ENCODE assay signal across 8 mouse cellular contexts in genomic region chr14:30129378-30129777, GRCm38 (mm10).
A peak's percentile ranks its signal among the peaks of the same experiment; 100 is the strongest.
DNase-seq lines count a peak whose midpoint lies in the region; ATAC-seq and TF ChIP-seq lines count a peak whose summit lies in the region.

No protein-coding gene starts in this region.

- intact Hi-C loops in heart, adult 2 months (cut with DNase I), result no loop called here
- intact Hi-C loops in heart, postnatal 25 days (cut with DNase I), result no loop called here

- H3K4me1 ChIP-seq in heart, adult 2 months (ENCODE audit: control insufficient read depth, insufficient read depth, low read length), result no peaks in the 10 kb centered on the region
- no peaks in the 10 kb centered on the region for H3K4me1 ChIP-seq in limb, embryonic 11.5 days (ENCODE audit: control insufficient read depth, insufficient read depth, low read length)

- H3K36me3 ChIP-seq in heart, adult 2 months (ENCODE audit: control insufficient read depth, insufficient read depth, low read length), result no peaks in the 10 kb centered on the region
- H3K36me3 ChIP-seq in limb, embryonic 11.5 days (ENCODE audit: control insufficient read depth, insufficient read depth, low read length), result no peaks in the 10 kb centered on the region
- no peaks in the 10 kb centered on the region for H3K36me3 ChIP-seq in splenic B cell, adult 2 months (ENCODE audit: control insufficient read depth, insufficient read depth, low read length, poor library complexity, severe bottlenecking)

- H3K4me3 ChIP-seq in heart, adult 2 months, result no peak overlapping the region
- H3K4me3 ChIP-seq in limb, embryonic 11.5 days (ENCODE audit: low read depth, low read length), result no peak overlapping the region

- H3K4me2 ChIP-seq in limb, embryonic 11.5 days (ENCODE audit: low read depth, severe bottlenecking), result no peak overlapping the region

- H3K27ac ChIP-seq in heart, adult 2 months, result no peak overlapping the region
- H3K27ac ChIP-seq in limb, embryonic 11.5 days (replicated peaks; ENCODE audit: low read depth, low read length), result no peak overlapping the region

- peak; percentile 14 to 44 for DNase-seq in heart, adult 2 months
- no peak for DNase-seq in heart, postnatal 25 days (ENCODE audit: low spot score)
- DNase-seq in urinary bladder, postnatal 25 days (ENCODE audit: low spot score), result peak; percentile 15
- no peak for DNase-seq in urinary bladder, postnatal 10 days (ENCODE audit: low spot score)
- peak; percentile 51 for DNase-seq in embryo, embryonic 11 days
- peak; percentile 54 for DNase-seq in limb, embryonic 11.5 days (ENCODE audit: low spot score)
- peak; percentile 51 for DNase-seq in splenic B cell, adult 2 months (ENCODE audit: low read depth, low spot score)
- no peak for DNase-seq in yolk sac, embryonic 10.5 days (ENCODE audit: low spot score)

- no peaks in the 10 kb centered on the region for H3K27me3 ChIP-seq in heart, adult 2 months (ENCODE audit: control insufficient read depth, insufficient read depth, low read length)
- H3K27me3 ChIP-seq in limb, embryonic 11.5 days (ENCODE audit: control insufficient read depth, insufficient read depth, low read length), result no peaks in the 10 kb centered on the region
- no peaks in the 10 kb centered on the region for H3K27me3 ChIP-seq in splenic B cell, adult 2 months (ENCODE audit: control insufficient read depth, insufficient read depth, low read length, poor library complexity, severe bottlenecking)

- no peak for ATAC-seq in limb, embryonic 11.5 days (ENCODE audit: insufficient number of reproducible peaks, low FRiP score, low TSS enrichment, low read depth)

- no peak for TF ChIP-seq EP300 in heart, adult 2 months (IDR thresholded peaks at IDR 0.05; ENCODE audit: insufficient read depth, low read depth, low read length)

- TF ChIP-seq POLR2A in heart, adult 2 months (IDR thresholded peaks at IDR 0.05; ENCODE audit: insufficient read depth, low read depth, low read length), result no peak

- TF ChIP-seq CTCF in heart, adult 2 months (IDR thresholded peaks at IDR 0.05), result peak; percentile 62

- no peak overlapping the region for H3K9ac ChIP-seq in heart, adult 2 months (ENCODE audit: low read depth, low read length)
- no peak overlapping the region for H3K9ac ChIP-seq in limb, embryonic 11.5 days (ENCODE audit: low read length)

- WGBS in heart, adult 2 months, result 41% methylated on average over 9 of the region's 9 CpGs
- 36% methylated on average over 9 of the region's 9 CpGs for WGBS in limb, embryonic 11.5 days

- no peaks in the 10 kb centered on the region for H3K79me2 ChIP-seq in heart, adult 2 months (replicated peaks; ENCODE audit: control insufficient read depth, insufficient read depth, low read length)

- no peaks in the 10 kb centered on the region for H3K9me3 ChIP-seq in limb, embryonic 11.5 days (ENCODE audit: control insufficient read depth, low read length)

Comparison
In these comparisons a context has a peak if more than half of its experiments do, and no peak if none do; other contexts are left out.
1. DNase-seq: peak in heart, adult 2 months (2 of 2), urinary bladder, postnatal 25 days (single experiment), embryo, embryonic 11 days (single experiment), limb, embryonic 11.5 days (single experiment) and splenic B cell, adult 2 months (single experiment); none in heart, postnatal 25 days (single experiment), urinary bladder, postnatal 10 days (single experiment) and yolk sac, embryonic 10.5 days (single experiment).